Mouse (Mus musculus) frontal cortex, postnatal 36 days (tissue): ENCODE data around the gene Arhgap29.

Source experiments
- DNase-seq, 2 experiments: peaks; one replicate each; pipeline ENCODE4 v3.0.0; 2022; ENCODE audit warnings: low spot score in 2 of 2

Arhgap29 gene

DNA sequence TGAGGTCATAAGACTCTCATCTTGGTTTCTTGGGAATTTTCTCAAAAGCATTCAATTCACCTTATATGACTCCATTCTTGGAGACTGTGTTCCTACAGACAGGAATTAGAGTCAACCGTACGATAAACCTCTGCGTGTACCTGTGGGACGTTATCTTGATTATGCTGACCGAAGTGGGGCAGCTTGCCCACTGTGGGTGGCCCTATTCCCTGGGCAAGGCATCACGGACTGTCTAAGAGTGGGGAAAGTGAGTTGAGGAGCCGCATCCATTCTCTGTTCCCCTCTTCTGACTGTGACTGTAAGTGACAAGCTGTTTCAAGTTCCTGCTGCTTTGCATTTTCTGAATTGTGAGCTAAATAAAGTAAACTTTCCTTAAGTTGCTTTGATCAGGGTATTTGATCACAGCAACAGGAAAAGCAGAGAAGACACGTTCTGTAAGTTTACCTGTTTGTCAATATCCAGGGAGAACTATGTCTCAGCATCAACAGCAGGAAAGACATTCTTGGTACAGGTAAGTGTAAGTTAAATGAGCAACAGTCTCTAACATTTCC is at the start of gene Arhgap29:
TSS of gene Arhgap29 (plus strand) at position 501 of the 551 bp plus-strand sequence.
- no peak for DNase-seq

DNA sequence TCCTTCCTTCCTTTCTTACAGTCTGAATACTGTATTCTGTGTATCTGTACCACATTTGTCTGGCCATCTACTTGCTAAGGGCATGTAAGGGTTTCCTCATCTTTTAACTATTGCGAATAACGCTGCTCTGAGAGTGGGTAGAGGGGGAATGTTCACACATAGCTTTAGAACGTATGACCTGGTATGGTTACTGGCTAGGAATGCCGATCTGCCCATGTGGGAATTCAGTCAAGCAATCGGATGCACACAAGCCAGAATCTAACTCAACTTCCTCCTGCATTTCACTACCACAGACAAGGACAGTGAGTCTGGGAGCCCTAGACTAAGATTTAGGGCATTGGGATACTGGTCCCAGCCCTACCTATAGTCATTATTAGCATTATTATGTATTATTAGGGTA is 49.6 kb upstream of the Arhgap29 start:
- no peak for DNase-seq

DNA sequence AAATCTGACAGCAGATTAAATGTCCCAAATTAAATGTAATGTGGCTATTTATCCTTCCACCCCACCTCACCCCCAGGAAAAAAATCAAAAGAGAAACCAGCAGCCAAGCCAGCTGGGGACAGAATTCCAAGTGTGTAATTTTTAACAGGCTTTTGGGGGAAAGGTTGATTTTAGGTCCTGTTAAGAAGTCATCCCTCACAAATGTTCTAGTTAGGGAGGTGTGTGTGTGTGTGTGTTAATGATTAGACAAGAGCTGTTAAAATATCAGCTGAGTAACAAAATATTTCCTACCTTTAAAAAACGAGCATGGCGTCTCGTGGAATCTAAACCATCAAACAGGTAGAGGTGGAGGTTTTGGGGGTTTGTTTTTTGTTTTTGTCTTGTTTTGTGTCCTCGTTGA is 49.1 kb upstream of the Arhgap29 start:
- no peak for DNase-seq

DNA sequence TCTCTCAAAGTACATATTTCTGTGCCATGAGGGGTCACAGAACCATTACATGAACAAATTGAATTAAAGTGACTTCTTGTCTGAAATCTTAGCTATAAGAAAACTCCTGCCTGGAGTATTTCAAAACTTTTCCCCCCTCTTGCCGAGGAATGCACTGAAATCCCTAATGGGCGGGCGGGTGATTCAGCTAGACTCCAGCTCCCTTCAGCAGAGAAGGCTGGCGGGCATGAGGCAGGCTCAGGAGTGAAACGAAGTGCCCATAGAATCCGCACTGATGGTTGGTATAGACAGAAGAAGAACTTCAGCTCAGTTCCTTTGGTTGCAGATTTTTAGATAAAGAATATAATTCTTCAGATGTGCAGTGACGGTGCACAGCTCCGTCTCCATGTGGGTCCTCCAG is 48.6 kb upstream of the Arhgap29 start:
- no peak for DNase-seq

DNA sequence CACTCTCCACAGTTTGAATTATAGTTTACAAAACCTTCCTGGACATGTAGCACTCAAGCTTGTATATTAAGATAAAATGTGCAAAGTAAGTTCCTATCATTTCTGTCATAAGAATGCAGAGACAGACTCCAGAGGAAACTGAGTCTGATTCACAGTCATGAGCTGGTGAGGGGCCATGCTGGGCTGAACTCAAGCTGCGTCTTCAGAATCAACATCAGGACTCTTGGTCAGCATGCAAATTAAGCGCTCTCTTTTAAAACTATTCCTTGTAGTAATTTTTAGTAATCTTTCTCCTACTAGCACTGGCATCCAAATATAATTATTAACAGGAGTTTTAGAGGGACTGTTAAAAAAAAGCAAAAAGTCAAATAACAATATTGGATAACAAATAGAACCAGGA is 47.9 kb upstream of the Arhgap29 start:
- no peak for DNase-seq

DNA sequence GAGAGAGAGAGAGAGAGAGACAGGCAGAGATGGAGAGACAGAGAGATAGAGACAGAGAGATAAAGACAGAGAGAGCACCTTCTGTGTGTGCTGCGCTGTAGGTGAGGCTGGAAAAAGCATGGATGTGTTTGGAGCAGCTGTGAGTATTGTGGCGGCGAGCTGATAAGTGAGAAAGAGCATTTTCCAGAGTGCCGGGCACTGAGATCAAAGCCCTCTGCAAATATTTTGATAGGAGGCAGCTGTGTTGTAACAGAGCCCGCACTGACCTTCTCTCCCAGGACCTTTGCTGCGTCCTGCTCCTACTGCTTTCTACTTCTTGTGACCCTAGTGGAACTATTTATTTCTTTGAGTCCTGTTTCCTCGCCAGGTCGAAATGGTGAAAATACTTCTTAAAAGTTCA is 45.7 kb upstream of the Arhgap29 start:
- DNase-seq = no peak

DNA sequence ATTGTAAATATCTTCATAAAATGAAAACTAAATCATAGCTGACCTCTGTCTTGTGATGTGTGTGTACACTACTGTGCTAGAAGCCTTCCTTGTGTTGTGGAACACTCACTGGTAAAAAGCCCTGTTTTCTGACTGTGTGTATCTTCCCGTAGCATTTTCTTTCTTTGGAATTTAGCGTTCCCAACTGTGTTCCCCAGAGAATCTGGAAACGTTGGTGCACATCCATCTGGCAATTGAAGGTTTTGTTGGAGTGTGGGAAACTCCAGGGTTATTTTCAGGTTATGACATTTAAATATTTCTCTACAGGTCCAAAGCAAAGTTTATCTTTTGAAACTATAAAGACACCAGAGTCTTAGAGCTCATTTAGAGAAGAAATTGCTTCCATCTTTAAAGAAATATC is 43.2 kb upstream of the Arhgap29 start:
- peak in 1 of 2 experiments; percentile 24 for DNase-seq

DNA sequence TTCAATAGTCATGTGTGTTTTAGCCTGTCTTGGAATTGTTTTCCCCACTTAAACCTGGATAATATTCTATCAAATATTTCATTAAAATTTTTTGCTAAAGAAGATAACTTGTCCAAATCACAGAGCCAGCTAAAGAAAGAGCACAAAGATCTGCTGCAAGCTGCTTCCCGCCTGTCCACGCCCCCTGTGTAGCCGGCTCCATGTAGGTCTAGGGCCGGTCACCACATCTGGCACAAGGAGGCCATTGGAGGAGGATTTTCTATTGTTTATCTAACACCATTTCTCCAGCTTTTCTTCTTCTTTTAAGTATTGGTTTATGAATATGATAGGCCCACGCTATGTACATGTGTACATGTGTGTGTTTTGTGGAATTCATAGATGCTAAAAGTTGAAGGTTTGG is 38.9 kb upstream of the Arhgap29 start:
- no peak for DNase-seq

DNA sequence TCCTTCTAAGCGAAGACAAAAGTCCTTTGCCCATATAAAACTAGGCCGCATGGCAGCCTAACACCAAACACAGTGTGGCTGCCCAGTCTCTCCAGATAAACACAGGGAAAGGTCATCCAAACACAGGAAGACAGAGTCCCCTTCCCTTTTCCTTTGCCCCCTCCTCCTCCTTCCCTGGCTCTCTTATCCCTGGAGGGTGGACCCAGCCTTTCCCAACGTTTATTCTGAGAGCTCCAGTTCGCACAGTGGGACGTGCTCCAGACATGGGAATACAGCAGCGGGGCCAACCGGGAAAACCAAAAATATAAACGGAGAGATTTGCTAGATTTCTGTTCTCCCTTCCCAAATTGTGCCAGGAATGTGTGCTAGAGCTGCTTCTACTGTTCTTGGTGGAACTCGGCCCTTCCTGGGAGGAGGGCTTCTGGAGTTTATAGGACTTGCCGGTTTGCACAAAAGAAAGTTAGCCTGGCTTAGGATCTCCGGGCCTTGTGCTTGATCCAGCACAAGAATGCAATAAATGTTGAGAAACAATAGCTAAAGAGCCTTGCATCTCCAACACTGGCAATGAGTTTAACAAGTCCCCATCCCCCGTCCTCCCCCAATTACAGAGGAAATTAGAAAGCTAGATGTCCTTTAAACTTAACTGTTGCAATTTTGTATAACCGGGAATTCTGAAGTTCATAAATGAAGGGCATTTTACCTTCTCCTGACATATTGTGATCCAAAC is 37.7 kb upstream of the Arhgap29 start:
- no peak for DNase-seq

DNA sequence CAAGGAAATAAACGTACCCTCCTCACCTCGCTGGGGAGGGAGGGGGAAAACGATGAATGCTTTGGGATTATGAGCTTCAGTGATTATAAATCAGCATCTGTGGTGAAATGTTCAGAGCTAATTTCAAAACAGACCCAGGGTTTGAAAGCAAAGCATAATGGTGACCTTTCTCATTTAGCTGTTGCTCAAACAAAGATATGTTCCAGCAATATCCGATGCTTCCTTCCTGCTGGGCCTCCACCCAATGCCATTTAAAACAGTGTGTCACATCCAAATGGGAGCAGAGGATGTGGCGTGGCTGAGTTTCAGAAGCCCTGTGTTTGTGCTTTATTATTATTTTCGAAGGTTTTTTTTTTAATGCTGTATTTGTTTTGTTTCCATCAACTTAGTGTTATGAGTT is 37.1 kb upstream of the Arhgap29 start:
- no peak for DNase-seq

DNA sequence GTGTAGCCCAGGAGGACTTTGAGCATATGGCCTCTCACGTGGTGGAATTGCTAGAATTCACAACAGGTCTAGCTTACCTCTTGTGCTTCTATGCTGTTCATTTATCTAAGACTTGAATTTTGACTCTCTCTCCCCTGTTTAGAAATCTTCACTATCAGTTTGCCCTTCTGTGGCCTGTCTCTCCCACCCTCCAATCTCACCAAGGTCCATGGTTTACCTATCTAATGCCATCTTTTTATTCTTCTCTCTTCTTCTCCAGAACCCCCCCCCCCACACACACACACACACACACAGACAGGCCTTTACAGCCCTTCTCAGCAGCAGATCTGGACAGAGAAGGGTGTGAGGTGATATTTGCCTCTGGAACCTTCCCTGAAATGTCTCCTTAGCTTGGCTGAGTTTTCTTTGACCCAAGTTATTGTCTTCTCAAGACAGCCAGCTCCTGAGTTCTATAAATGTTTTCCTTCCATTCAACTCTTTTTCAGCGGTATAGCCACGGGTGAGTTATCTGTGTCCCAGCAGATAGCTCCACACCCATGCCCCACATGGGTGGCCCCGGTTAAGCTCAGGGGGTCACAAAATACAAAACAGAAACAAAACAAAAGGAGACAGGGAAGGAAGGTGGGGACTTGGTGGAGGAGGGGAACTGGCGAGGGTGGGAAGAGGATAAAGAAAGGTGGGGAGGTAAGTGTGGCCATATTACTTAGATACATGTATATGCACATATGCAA is 35.4 kb upstream of the Arhgap29 start:
- DNase-seq = no peak

DNA sequence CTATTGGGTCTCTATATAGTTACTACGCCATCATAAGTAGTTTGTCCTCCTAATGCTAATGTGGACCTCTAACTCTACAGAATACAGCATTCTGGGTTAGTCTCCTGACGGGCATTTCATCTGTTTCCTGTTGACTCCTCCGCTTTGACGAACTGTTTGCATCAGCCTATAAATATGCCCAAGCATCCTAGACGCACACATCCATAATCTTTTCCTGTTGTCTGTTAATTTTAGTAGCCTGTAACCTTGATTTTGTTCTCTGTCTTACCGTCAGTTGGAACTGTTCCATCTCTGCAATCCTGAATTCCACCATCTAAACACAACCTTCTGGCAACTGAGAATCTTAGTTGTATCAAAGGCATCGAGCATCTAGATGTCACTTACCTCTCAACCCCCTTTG is 34.7 kb upstream of the Arhgap29 start:
- DNase-seq = no peak

DNA sequence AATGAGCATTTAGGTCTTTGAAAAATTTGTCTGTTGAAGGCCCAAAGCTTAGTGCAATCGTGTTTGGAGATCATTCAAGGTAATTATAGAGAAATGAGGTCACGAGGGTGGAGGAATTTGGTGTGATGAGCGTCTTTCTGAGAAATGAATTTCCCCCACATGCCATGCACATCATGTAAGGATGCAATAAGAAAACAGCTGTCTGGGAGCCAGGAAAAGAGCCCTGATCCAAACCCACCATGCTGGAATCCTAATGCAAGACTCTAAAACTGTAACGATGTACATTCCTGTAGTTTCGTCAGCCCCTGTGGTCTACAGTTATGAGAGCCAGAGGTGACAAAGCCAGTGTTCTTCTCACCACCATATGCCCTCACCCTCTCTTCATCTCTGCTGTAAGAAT is 32.4 kb upstream of the Arhgap29 start:
- no peak for DNase-seq

DNA sequence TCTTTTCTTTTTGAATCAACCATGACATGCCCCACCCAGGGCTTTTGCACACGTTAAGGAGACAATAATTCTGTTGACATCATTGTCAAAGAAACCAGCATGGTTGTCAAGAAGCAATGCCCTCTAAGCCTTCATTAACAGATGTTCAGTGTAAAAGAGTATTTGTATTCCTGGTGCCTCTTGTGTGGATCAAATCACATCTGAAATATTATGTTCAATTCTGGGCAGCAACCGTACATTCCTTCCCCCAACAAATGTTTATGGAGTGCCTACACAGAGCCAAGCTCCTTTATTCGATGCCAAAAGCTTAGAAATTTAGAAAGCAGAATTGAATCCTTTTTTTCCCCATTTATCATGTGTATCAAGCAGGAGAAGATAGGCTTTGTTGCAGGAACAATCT is 31.6 kb upstream of the Arhgap29 start:
- DNase-seq = no peak

DNA sequence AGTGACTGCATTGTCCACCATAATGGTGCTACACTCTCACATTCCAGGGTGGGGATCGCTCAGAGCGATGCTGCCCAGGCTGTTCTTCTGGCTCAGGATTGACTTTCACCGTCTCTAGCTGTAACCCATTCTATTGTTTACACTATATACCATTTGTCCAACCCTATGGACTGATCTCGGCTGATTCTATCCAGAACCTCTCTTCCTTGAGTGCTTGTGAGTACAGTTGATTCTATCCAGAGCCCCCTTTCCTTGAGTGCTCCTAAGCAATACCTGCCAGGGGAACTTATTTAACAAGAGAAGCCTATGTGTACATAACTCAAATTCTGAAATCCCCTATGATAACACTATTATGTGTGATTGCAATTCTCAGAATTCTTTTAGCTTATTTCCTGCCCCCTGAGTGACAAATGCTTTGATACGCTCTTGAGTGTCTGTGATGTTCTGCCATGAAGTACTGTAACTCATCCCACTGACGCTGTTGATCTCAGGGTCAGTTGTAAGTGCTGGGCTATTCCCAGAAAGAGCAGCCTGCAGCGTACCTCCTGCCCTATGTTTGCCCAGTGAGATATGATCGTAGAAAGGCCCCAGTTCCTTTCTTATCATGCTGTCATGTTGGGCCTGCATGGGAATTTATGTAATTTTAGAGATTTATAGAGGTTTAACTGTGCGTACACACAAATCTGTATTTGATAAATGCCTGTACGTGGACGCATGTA is 27.4 kb upstream of the Arhgap29 start:
- no peak for DNase-seq

DNA sequence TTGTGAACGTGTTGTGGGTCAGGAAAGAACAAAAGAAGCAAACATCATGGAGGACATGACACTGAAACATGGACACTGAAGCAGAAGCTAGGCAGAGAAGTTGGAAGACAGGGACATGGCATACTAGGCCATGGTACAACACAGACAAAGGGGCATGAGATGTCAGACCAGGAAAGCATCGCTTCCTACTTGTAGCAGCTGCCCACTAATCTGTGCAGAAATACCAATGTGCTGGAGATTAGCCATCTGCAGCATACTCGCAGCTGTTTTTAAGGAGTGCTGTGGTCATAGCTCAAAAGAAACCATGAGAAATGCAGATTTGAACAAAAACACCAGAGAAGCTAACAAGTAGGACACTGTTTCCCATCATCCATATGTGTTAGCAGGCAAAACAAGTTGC is 24.7 kb upstream of the Arhgap29 start:
- no peak for DNase-seq

DNA sequence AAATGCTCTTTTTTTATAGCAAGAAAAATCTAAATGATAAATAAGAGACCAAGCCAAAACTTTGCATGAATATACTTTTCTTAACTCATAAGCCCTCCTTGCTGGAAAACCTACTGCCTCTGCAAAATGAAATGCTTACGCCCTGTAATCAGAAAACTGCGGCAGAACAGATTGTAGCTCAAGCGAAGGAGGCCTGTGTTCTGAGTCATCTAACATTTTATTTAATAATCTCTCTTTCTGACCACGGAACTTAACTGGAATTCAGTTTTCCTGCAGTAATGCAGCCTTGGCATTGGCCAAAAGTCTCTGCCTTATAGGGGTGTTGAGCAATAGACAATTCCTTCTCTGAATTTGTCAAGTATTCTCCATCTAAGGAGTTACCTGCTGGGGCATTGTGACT is 19.5 kb upstream of the Arhgap29 start:
- DNase-seq = peak in 1 of 2 experiments; percentile 22

DNA sequence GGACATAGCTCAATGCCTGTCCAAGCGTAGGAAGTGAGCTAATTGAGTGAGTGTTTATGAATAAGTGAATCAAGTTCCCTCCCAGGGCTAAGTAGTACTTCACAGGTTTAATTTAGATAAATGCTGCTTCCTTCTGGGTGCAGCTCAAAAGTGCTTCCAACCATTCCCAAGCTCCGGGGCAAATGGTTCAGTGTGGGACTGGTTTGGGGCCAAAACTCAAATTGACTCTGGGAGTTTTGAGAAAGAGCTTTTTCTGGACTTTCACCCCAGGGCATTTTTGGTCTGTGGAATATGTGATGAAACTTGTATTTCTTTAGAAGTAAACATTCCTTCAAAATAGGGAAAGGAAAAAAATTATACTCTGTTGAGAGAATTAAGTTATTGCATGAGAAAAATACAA is 16.1 kb upstream of the Arhgap29 start:
- no peak for DNase-seq

DNA sequence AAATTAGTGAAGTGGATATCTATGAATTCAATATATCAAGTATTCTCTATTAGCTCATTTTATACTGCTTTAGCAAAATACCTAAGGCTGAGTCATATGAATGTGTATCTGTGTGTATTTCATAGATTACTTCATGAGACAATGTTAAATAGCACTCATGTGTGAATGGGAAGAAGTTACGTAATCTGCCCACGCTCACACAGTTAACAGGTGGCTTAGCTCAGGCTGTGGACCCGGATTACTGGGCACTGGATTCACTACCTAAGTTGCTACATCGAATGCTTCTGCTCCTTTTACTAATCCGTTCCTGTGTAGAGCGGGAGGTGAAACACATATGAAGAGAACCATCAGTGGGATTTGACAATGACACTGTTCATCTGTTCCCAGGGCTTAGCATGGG is 15.3 kb upstream of the Arhgap29 start:
- DNase-seq = no peak

DNA sequence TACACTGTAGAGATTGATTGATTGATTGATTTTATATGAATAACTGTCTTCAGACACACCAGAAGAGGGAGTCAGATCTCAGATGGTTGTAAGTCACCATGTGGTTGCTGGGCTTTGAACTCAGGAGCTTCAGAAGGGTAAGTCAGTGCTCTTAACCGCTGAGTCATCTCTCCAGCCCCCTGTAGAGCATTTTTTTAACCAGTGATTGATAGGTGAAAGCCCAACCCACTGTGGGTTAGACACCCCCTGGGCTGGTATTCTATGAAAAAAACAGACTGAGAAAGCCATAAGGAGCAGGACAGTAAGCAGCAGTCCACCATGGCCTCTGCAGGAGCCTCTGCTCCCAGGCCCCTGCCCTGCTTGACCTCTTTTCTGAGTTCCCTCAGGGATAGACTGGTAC is 12.7 kb upstream of the Arhgap29 start:
- no peak for DNase-seq

DNA sequence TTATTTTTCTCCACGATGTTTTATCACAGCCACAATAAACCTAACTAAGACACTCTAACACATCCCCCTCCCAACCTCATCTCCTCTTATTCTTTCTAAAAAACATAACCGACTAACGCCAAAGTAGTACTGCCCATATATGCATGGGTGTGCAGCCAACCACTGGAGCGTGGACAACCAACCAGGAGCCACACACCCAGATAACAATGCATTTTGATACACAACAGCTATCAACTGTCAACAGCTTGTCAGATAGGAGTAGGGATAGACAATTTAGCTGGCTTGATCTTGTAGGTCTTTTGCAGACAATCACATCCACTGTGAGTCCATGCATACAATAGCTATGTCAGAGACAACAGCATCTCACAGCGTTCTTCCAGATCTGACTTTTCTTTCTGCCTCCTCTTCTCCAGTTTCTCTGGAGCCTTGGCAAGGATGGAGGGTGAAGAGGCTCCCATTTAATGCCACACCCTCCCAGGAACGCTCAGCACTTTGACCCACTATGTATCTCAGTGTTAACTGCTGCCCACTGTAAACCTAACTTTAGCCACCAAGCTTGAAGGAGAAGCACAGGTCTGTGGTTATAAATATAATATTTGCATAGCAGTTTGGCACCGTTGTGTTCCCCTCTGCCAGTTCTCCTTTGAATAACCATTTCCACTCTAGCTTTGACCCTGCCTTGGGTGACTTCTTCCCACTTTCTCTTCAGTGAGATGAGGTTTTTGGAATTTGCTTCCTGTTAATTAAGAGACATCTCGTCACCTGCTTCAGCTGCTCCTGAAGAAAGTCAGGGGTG is 12.0 kb upstream of the Arhgap29 start:
- no peak for DNase-seq
